Mouse (Mus musculus): Measurements from ENCODE around the gene Gpatch8. TPM values are rescaled to one million over a fixed set of nuclear protein-coding genes. Genes with fewer than 3 reads are reported as not detected.

Gene Gpatch8
- polyA plus RNA-seq, 1 experiment from 2014 or later = 25.1 TPM

- H3K27me3 ChIP-seq (ENCODE audit: insufficient read depth, low read length) = no peaks in the 10 kb centered on the region
- no peak overlapping the region for H3K4me3 ChIP-seq (replicated peaks; ENCODE audit: low read depth, low read length)
- no peak overlapping the region for H3K9ac ChIP-seq (ENCODE audit: low read depth, low read length)
- peak overlapping the region; percentile 80 for H3K27ac ChIP-seq
- no peak overlapping the region for H3K4me2 ChIP-seq (ENCODE audit: low read length)
- no peaks in the 10 kb centered on the region for H3K36me3 ChIP-seq (ENCODE audit: insufficient read depth, low read length)
- no peaks in the 10 kb centered on the region for H3K9me3 ChIP-seq (replicated peaks; ENCODE audit: low read length)
- 29% methylated on average over 11 of the region's 11 CpGs for WGBS
- ATAC-seq (replicated peaks; ENCODE audit: low FRiP score, low read depth) (no peak), DNase-seq (ENCODE audit: low spot score) (no peak)
- peaks cover 9% of the 10 kb centered on the region for H3K4me1 ChIP-seq (replicated peaks; ENCODE audit: insufficient read depth, low read length)
- no peak for TF ChIP-seq CTCF (IDR thresholded peaks at IDR 0.05; ENCODE audit: low read depth)
Observed at GRCm38 (mm10) chr11:102581281-102582015, 25.3 kb upstream of the Gpatch8 start.

- Histone ChIP-seq H3K4me2 (ENCODE audit: low read length) (peak overlapping the region; percentile 53), H3K9ac (ENCODE audit: low read depth, low read length) (no peak overlapping the region), H3K9me3 (replicated peaks; ENCODE audit: low read length) (no peaks in the 10 kb centered on the region), H3K27ac (peak overlapping the region; percentile 78), H3K4me1 (replicated peaks; ENCODE audit: insufficient read depth, low read length) (peaks cover 9% of the 10 kb centered on the region), H3K36me3 (ENCODE audit: insufficient read depth, low read length) (no peaks in the 10 kb centered on the region), H3K27me3 (ENCODE audit: insufficient read depth, low read length) (no peaks in the 10 kb centered on the region), H3K4me3 (replicated peaks; ENCODE audit: low read depth, low read length) (no peak overlapping the region; the same call in 1 of the 2 replicates)
- ATAC-seq (replicated peaks; ENCODE audit: low FRiP score, low read depth) (no peak), DNase-seq (ENCODE audit: low spot score) (no peak)
- 49% methylated on average over 3 of the region's 3 CpGs for WGBS
- no peak for TF ChIP-seq CTCF (IDR thresholded peaks at IDR 0.05; ENCODE audit: low read depth)
Observed at GRCm38 (mm10) chr11:102580034-102580330, 23.8 kb upstream of the Gpatch8 start.

- Histone ChIP-seq H3K9me3 (replicated peaks; ENCODE audit: low read length) (no peaks in the 10 kb centered on the region), H3K9ac (ENCODE audit: low read depth, low read length) (peak within 1 kb of the TSS; percentile 38; the same call in 1 of the 2 replicates), H3K36me3 (ENCODE audit: insufficient read depth, low read length) (no peaks in the 10 kb centered on the region), H3K4me2 (ENCODE audit: low read length) (peak within 1 kb of the TSS; percentile 53), H3K27me3 (ENCODE audit: insufficient read depth, low read length) (no peaks in the 10 kb centered on the region), H3K27ac (peak within 1 kb of the TSS; percentile 78), H3K4me1 (replicated peaks; ENCODE audit: insufficient read depth, low read length) (peaks cover 9% of the 10 kb centered on the region), H3K4me3 (replicated peaks; ENCODE audit: low read depth, low read length) (peak within 1 kb of the TSS; percentile 5)
- no peak for TF ChIP-seq CTCF (IDR thresholded peaks at IDR 0.05; ENCODE audit: low read depth)
- DNase-seq (ENCODE audit: low spot score) (no peak), ATAC-seq (replicated peaks; ENCODE audit: low FRiP score, low read depth) (peak; percentile 14; the same call in 1 of the 2 replicates)
- WGBS = 12% methylated on average over 23 of the region's 23 CpGs
Observed at GRCm38 (mm10) chr11:102579165-102580033, 23.2 kb upstream of the Gpatch8 start, which contains the start of gene Gm11627. TSS of gene Gm11627 (minus strand) at chr11:102579461.

GRCm38 (mm10) chr11:102578341-102579118 lies 22.3 kb upstream of the Gpatch8 start:
- H3K4me1 ChIP-seq (replicated peaks; ENCODE audit: insufficient read depth, low read length) = peaks cover 9% of the 10 kb centered on the region
- H3K27me3 ChIP-seq (ENCODE audit: insufficient read depth, low read length) = no peaks in the 10 kb centered on the region
- DNase-seq (ENCODE audit: low spot score) (peak; percentile 95), ATAC-seq (replicated peaks; ENCODE audit: low FRiP score, low read depth) (peak; percentile 60)
- H3K9me3 ChIP-seq (replicated peaks; ENCODE audit: low read length) = no peaks in the 10 kb centered on the region
- peak overlapping the region; percentile 5 for H3K4me3 ChIP-seq (replicated peaks; ENCODE audit: low read depth, low read length)
- H3K36me3 ChIP-seq (ENCODE audit: insufficient read depth, low read length) = no peaks in the 10 kb centered on the region
- WGBS = 6% methylated on average over 27 of the region's 27 CpGs
- peak overlapping the region; percentile 78 for H3K27ac ChIP-seq
- H3K4me2 ChIP-seq (ENCODE audit: low read length) = peak overlapping the region; percentile 53
- peak; percentile 99 for TF ChIP-seq CTCF (IDR thresholded peaks at IDR 0.05; ENCODE audit: low read depth)
- peak overlapping the region; percentile 38; the same call in 1 of the 2 replicates for H3K9ac ChIP-seq (ENCODE audit: low read depth, low read length)

GRCm38 (mm10) chr11:102576050-102576754 lies 20.0 kb upstream of the Gpatch8 start:
- WGBS = 66% methylated on average over 13 of the region's 13 CpGs

More at GRCm38 (mm10) chr11:102576050-102576754, 20.0 kb upstream of the Gpatch8 start:
- H3K9ac ChIP-seq (ENCODE audit: low read depth, low read length) = no peak overlapping the region
- H3K9me3 ChIP-seq (replicated peaks; ENCODE audit: low read length) = no peaks in the 10 kb centered on the region
- no peak for TF ChIP-seq CTCF (IDR thresholded peaks at IDR 0.05; ENCODE audit: low read depth)
- H3K4me2 ChIP-seq (ENCODE audit: low read length) = no peak overlapping the region
- H3K36me3 ChIP-seq (ENCODE audit: insufficient read depth, low read length) = no peaks in the 10 kb centered on the region
- H3K4me1 ChIP-seq (replicated peaks; ENCODE audit: insufficient read depth, low read length) = peaks cover 3% of the 10 kb centered on the region; the same call in 1 of the 2 replicates
- no peak overlapping the region for H3K27ac ChIP-seq
- no peaks in the 10 kb centered on the region for H3K27me3 ChIP-seq (ENCODE audit: insufficient read depth, low read length)
- no peak for ATAC-seq (replicated peaks; ENCODE audit: low FRiP score, low read depth)
- no peak overlapping the region for H3K4me3 ChIP-seq (replicated peaks; ENCODE audit: low read depth, low read length)
- no peak for DNase-seq (ENCODE audit: low spot score)

Measured in kidney, postnatal 0 days (tissue).